Mouse (Mus musculus) heart, postnatal 36 days (tissue): ENCODE measurements around the gene Afg1l. TPM values are rescaled to one million over a fixed set of nuclear protein-coding genes. Genes with fewer than 3 reads are reported as not detected.
A peak's percentile ranks its signal among the peaks of the same experiment; 100 is the strongest.

Experiments
- DNase-seq, 2 experiments: peaks; one replicate each; pipeline ENCODE4 v3.0.0; 2021 to 2022
- intact Hi-C: fragments of 180-260 bp; cut with DNase I; formaldehyde crosslinking; loops from one replicate; pipeline ENCODE4 v1.15.1; 2025
- total RNA-seq, 2 experiments: library from RNA; stranded (reverse); gene quantifications; 2 replicates each; pipeline ENCODE4 v1.2.3; 2021

The Afg1l gene
- total RNA-seq, 2 experiments from 2014 or later, result 30.9 to 37.7 TPM

DNA sequence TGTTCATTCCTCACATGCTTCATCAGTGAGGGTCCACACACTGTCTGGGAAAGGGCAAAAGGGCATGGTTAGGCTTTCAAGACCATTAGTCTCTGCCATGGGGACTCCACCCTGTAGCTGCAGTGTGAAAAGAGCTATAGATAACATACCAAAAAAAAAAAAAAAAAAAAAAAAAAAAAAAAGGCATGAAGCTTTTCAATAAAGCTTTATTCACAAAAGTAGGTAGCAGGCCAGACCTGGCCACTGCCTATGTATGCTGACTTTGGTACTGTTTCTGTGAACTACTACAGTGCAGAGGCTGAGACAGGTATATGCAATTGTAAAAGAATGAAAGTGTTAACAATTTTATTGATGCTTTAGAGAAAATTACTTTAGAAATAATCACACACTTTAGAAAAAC is 90.2 kb downstream of the Afg1l start:
- intact Hi-C loops, result no loop called here
- DNase-seq, result no peak

DNA sequence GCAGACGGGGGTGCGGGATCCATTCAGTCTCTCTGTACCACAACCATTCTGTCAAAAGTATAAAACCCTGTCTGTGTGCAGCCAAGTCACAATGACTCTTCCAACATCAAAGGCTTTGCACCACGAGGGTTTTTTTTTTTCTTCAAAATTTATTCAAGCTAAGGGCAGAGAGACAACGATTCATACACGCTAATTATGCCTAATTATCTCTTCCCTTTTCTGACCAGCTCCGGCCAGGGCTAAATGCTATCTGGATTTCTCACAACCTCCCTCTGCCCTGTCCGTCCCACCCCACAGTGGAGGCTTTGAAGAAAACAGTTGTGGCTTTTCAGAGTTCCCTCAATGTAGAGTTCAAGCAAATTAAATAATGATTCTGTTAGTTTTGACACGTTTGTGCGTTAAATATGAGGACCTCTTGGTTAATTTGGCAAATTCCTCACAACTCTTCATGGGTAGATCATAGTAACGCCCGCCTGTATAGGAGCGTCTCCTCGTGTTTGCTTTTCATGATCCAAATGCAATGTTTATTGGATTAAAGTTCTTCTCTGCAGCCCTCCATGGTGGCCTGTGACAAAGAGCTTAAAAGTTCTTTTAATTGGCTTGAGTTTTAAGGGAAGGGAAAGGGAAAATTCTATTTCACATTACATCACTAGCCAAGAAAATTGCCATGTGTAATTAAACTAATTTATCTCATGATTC is 93.3 kb downstream of the Afg1l start:
- no peak for DNase-seq

DNA sequence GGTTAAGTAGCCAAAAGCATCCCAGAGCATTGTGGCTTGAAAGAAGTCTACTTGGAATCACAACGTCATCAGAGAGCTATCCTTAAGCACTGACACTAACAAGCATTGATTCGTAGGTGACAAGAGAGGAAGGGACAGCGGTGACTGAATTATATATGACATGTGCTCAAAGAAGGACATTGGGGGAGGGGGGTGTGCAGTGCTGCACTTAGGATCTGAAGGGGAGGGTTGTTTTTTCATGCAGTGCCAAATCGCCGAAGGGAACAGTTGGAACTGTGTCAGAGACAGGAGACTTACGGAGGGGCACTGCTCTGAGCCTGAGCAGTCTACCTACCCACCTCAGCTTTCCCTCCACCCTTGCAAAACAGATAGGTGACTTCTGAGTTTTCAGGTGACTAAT is 94.7 kb downstream of the Afg1l start:
- intact Hi-C loops, result no loop called here
- no peak for DNase-seq

More for the DNA sequence above, 93.3 kb downstream of the Afg1l start:
- intact Hi-C loops, result no loop called here

DNA sequence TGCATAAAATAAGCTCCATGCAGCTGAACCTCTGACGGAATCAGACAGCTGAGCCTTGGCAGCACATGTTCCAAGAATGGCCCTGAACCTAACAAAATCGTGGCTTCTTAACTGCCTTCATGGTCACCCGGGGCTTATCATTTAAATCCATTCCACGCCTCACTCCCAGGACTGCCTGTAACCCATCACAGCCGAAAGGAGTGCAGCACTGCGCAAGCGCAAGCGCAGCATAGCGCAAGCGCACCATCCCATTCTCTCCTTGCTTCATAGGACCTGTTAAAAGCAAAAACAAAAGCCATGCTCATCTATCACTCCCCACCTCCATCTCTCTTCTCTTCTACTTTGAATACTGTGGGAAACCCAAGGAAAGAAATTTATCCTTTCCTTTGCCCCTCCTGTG is 114.1 kb downstream of the Afg1l start:
- intact Hi-C loops, result no loop called here
- no peak for DNase-seq

DNA sequence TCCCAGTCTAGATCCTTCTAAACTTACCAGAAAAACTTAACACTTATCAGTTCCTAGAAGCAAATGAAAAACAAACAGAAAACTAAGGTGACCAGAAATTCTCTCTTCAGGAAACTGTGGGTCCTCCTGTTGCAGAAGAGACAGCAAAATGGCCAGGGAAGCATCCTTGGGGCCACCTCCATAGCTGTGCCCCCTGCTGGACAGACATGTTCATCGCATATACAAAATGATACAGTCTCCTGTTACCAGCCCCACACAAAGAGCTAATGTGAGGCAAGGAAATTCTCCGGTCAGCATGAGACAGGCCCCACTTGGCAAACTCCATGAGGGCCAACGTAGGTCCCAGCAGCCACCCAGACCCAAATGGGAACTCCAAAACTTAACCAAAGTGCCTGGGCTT is 122.4 kb downstream of the Afg1l start:
- intact Hi-C loops, result no loop called here
- no peak for DNase-seq

DNA sequence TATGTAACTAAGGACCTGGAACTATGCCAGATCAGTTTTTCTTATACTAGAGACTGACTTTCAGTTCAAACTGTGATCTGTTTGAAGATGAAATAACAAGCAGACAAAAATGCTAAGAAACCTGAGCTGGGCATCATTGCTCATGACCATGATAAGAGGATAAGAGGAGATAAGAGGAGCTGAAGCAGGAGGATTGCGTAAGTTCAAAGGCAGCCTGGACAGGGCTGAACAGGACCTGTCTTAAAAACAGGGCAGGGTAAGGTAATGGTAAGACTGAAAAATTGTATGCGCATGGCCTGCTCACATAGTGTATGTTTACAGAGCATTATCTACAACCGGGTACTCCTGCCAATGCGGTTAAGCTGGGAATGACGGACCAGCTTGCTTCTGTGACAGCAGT is 130.4 kb downstream of the Afg1l start:
- intact Hi-C loops, result no loop called here
- no peak for DNase-seq

DNA sequence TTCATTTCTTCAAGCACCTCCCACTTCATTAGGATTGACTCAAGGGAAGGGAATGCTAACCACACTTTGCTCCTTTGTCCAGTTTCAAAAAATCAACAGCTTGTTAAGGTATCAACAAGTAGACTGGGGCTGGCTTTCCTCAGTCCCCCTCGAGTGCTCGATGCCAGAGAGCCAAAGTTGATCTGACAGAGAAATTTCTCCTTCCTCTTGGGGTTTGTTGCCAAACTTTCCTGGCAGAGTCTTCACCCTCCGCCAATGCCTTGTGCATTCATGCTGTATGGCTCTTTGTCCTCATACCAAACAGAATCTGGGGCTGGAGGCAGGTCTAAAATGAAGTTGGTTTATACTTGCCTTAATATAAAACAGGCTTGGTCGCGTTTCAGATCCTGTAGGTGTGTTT is 131.2 kb downstream of the Afg1l start:
- DNase-seq, result no peak
- intact Hi-C loops, result no loop called here

DNA sequence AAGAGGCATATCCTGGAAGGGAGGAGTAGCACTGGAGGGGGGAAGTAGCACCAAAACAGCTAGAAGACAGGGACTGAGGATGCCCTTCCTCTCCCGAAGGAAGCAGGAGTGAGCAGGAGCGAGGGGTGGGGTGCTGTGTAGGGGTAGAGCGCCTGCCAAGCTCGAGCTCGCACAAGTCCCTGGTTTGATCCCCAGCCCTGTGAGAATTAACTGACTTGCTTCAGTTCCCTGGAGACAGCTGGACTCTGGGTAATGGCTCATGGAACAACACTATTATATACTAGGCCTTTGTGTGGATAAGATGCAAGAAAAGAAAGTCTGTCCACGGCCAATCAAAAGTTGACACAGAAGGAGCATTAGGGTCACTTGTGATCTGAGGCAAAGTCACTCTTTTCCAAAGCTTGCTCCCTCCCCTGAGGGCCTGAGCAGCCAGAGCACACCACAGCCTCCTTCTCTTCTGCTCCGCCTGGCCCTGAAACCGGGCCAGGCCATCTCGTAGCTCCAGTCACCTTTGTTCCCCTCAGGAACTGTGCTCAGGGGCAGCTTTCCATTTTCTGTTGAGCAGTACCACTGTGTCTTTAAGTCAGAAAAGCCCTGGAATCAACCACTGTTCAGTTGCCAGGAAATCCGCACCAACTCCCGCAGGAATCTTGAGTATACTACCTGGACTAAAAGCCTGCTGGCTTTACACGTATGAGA is 132.0 kb downstream of the Afg1l start:
- intact Hi-C loops, result no loop called here
- no peak for DNase-seq

DNA sequence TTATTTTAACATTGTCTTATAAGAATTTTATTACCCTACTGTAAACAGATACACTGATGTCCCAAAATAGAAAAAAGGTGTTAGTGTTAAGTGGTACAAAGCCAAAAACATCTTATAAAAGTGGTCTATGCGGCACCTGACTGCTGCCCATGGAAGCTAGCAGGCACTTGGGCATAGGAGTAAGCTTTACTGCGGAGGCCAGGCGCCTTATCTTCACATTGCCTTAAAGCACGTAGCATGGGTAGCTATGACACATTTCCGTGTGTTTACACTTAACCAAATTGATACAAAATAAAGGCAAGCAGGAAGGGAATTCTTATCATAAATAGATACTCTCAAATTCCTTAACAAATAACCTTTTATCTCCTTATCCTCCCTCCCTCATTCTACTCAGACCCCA is 135.7 kb downstream of the Afg1l start:
- DNase-seq, result no peak
- intact Hi-C loops, result no loop called here

DNA sequence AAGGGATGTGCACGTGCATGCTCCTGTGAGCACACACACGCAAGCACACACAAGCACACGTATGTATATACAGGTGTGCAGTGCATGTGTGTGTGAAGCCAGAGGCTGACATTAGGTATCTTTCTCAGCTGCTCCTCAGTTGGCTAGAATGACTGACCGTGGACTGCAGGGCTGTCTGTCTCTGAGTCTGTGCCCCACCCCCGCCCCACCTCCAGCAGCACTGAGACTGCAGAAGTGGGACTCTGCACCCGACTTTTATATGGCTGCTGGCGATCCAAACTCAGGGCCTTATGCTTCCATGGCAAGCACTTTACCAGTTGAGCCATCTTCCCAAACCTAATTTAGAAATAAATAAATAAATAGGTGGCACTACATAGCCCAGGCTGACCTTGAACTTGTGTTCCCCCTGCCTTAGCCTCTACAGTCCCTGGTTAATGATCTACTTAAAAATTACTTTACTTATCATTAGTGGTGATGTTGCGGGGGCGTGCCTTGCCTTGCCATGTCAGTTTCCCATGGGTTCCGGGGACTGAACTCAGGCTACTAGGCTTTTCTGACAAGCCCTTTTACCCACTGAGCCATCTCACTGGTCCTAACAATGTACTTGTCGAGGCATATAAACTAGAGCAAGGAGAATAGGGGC is 136.4 kb downstream of the Afg1l start:
- intact Hi-C loops, result no loop called here
- no peak for DNase-seq

DNA sequence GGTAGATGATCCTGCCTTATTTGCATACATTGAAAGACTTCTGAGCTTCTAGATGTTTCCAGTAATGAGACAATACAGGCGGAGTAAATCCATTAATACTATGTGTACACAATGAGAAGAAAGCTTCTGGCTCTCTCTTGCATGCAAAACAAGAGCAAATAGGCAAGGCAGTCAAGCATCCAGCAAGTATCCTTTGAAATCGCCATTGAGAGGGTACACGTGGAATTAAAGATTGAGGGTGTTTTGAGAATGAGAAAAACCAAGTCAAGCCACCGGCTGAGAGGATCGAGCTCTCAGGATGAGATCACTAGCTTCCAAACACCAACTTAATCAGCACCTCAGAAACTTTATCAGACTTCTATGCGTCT is 138.0 kb downstream of the Afg1l start:
- intact Hi-C loops, result no loop called here
- DNase-seq, result no peak

DNA sequence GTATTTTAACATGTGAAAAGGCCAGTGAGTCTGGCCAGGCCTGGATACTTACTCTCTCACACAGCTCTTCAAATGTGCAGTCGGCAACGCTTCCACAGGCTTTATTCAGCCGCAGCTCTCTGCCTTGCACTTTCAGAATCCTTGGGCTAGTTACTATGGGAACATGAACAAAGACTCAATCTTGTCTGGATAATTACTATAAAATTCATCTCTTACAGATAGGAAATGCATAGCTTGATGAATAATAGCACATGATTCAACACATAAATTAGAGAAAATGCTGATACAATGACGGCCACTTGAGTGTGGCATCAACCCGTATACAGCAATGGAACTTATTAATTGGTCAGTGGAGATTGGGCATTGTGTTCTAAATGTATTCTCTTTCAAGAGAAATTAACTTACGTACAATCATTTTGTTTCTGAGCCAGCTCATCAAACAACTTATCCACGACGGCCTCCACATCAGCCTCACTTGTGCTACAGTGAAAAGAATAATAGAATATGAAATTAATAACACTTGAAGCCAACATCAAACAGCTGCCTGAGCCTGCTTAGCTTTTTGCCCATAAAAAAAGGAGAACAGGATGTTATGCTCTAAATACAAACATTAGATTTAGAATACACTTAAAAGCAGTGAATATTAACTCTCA is 138.5 kb downstream of the Afg1l start:
- intact Hi-C loops, result no loop called here

DNA sequence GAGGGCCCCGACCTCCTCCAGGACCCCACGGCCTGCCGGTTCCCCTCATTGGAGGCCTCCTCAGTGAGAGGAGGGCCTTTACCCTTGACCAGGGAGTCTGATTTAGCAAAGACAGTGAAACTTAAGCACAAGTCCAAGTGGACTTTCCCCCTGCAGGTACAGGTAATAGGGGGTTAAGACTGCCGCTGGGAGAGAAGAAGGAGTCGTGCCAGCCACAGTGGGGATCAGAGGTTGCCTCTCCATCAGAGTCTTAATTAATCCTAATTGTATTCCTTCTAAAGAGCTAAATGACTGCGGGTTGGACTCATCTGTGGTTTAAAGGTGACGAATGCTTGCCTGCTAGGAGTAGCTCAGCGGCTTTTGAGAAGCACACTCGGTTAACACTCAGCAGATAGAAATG is 139.9 kb downstream of the Afg1l start:
- DNase-seq, result no peak
- intact Hi-C loops, result no loop called here

More for the DNA sequence above, 138.5 kb downstream of the Afg1l start:
- no peak for DNase-seq

DNA sequence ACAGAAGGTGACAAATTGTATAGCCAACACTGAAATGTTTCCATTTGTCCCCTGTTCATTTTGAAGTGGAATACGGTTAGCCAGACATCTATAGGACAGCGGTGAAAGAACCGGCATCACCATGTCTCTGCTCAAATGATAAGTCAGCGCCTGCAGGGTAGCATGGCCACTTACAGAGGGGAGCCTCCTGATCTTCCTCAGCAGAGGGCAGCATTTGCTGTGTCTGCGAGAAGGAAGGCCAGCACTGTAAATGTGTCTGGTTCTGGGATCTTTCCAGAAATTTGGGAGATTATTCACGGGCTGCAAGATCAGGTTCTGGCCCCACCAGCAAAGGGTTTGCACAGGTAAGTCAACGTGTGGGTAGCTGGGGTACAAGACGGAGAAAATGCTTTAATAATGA is 150.8 kb downstream of the Afg1l start:
- no peak for DNase-seq
- intact Hi-C loops, result loop anchor here (1.0 kb wide), 1 partner anchor 310 kb away; no protein-coding TSS in a partner anchor

DNA sequence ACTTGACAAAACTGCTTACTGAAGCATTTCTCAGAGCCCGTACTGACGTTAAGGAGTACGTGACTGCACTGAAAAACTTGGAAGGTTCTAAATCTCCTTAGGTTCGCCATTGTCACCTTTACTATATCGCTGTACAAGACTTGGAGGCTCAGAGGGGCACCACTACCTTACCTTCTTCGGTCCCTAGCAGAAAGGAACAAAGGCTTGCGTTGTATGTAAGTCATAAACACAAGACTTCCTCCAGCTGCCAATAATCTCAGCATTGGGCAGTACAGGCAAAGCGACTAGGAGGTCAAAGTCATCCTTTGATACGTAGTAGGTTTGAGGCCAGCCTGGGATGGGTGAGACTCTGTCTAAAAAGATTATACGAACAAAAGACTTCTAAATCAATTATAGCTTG is 153.1 kb downstream of the Afg1l start:
- DNase-seq, result no peak
- intact Hi-C loops, result no loop called here

DNA sequence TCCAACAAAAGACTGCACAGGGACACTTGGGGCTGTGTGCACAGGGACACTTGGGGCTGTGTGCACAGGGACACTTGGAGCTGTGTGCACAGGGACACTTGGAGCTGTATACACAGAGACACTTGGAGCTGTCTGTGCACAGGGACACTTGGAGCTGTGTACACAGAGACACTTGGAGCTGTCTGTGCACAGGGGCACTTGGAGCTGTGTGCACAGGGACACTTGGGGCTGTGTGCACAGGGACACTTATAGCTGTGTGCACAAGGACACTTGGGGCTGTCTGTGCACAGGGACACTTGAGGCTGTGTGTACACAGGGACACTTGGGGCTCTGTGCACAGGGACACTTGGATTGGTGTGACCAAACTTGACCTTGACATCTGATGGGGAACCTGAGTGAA is 154.4 kb downstream of the Afg1l start:
- intact Hi-C loops, result no loop called here
- no peak for DNase-seq

DNA sequence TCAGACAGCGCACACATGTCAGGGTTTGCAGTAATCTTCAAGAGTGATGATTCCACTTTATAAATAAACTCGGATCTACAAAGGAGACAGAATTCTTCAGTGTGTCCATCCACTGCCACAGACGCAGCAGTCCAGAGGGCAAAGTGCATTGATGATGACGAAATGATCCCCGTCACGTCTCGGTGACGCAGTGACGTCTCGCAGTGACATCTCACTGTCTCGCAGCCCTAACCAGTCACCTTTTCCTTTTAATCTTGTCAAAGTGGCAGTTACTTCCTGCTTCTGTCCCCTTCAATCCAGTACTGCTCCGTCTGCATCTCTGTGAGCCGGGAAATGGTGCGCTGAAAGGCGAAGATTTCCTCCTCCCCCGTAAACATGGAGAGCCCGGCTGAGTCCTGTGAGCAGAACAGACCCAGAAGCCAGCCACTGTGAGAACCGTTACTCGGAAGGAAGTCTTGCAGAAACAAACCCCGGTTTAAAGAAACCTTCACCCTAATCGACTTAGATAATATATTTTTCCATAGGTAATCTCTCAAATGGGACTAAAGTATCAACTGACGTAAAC is 165.1 kb downstream of the Afg1l start:
- intact Hi-C loops, result loop anchor here (5.0 kb wide), 1 partner anchor 214 kb away; no protein-coding TSS in a partner anchor
- DNase-seq, result no peak

DNA sequence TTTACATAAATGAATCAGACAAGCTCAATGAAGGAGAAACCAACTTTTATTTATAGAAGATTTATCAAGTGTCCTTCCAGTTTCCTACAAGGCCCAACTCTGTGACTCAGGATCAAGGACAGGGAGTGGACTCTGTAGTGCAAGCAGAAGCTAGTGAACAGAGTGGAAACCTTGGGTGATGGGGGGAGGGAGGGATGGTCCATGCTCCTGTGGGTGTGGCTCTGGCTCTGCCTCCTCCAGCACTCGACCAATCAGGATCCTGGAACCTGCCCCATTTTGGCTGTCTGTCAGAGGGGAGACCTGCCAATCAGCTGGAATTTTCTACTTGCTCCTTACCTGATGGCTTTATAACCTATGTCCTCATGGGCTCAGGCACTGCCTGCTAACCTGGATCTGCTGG is 165.8 kb downstream of the Afg1l start:
- intact Hi-C loops, result loop anchor here (5.0 kb wide), 1 partner anchor 215 kb away; no protein-coding TSS in a partner anchor
- no peak for DNase-seq

DNA sequence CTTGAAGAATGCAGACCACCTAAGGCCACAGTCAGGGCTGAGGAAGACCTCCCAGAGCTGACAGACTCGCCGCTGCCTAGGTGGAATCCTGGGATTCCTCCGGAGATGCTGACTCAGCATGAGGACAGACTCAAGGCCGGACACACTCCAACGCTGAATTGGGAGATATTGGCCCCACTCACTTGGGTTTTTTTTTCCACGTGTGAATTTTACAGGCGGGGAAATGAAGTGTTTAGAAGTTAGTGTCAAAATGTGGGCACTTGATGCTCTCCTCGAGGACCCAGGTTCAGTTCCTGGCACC is 169.7 kb downstream of the Afg1l start:
- DNase-seq, result no peak
- intact Hi-C loops, result loop anchor here (1.0 to 2.0 kb wide), 2 partner anchors 329 to 426 kb away; no protein-coding TSS in a partner anchor

DNA sequence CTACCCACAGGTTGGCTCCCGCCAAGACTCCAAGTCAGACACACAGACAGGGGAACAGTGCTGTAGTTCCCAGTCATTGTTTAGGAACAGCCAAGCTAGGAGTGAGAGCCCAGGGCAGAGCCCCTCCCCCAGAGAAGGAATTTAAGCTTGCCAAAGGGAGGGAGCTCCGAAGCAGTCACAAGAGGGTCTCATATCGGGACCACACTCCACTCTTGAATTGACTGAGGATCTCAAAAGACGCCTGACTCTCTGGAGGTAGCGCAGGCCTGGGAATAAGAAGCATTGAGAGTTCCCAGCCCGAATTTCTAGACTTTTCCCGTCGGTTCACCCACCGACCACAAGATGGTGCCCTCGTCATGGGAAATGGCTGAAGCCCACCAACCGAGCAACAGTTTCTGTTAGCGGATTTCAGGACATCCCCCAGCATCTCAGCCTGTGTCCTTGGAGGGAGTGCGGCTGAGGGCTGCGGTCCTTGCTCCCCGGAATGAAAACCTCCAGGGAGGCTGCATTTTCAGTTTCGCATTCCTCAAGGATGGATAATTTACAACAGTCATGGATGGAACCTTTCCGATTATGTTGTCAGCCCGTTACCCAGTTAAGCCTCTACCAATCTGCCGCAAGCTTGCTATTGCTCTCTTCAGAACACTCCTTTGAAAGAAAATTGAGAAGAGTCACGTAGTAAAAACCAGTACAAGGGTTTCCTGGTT is 170.2 kb downstream of the Afg1l start:
- DNase-seq, result peak; percentile 72 to 81
- intact Hi-C loops, result loop anchor here (1.0 to 2.0 kb wide), 2 partner anchors 329 to 427 kb away; no protein-coding TSS in a partner anchor
